19 mouse cellular contexts compared by ENCODE assay signal in the genomic region with DNA sequence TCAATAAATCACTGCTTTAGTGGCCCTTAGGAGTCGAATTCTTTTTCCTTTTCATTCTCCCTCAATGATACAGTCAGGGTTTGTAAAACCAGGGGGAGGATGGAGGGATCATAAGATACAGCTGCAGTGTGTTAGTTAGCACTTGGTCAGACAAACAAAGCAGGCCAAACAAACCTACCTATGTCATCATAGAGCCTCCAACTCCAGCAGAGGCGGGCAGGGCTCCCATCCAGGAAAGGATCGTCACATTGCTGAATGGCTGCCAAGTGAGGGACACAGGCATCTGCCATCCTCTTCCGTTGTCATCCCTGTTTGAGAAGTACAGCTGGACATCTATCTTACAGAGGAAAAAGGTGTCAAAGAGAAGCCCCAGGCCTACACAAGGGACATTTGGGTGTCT. TPM values are rescaled to one million over a fixed set of nuclear protein-coding genes. Genes with fewer than 3 reads are reported as not detected.
A peak's percentile ranks its signal among the peaks of the same experiment; 100 is the strongest.
DNase-seq lines count a peak whose midpoint lies in the region; TF ChIP-seq lines count a peak whose summit lies in the region.
"Had no signal": no experiment of that assay in that cellular context is flagged by ENCODE, and none has a peak within 500 bp of the region (broad histone marks: within the 10 kb centered on the region; RNA-seq: fewer than 3 reads in every experiment).

No protein-coding gene starts in this region.

- no peak overlapping the region for H3K4me3 ChIP-seq in left cerebral cortex, adult 2 months
- H3K4me3 ChIP-seq: embryonic facial prominence, embryonic 12.5 days; heart, adult 2 months; heart, embryonic 13.5 days; hindbrain, embryonic 12.5 days had no signal

- no peak for TF ChIP-seq CTCF in left cerebral cortex, adult 2 months (IDR thresholded peaks at IDR 0.05)

- no peak overlapping the region for H3K27ac ChIP-seq in left cerebral cortex, adult 2 months
- H3K27ac ChIP-seq: embryonic facial prominence, embryonic 12.5 days; heart, adult 2 months; heart, embryonic 13.5 days; hindbrain, embryonic 12.5 days; kidney, postnatal 0 days; macrophage had no signal

- intact Hi-C loops in left cerebral cortex, postnatal 4 days (cut with DNase I), result no loop called here
- intact Hi-C loops in left cerebral cortex, adult 2 months (cut with DNase I), result no loop called here

- DNase-seq in adrenal gland, postnatal 14 days, result peak; percentile 20
- DNase-seq in adrenal gland, postnatal 4 days (ENCODE audit: low spot score in 2 of 2), result no peak
- DNase-seq in left cerebral cortex, postnatal 4 days, result peak; percentile 39
- DNase-seq in left cerebral cortex, adult 2 months (ENCODE audit: extremely low spot score in 1 of 2, low spot score in 2 of 2), result no peak
- peak; percentile 24 for DNase-seq in adipocyte (ENCODE audit: low spot score)
- DNase-seq in lung, postnatal 25 days (ENCODE audit: low spot score), result peak; percentile 33
- DNase-seq in spleen, adult 12 weeks (ENCODE audit: low spot score), result no peak
- DNase-seq: adrenal gland, adult 2 months; cerebellum, adult 9-11 months; gastrocnemius, postnatal 25 days; heart, adult 2 months; kidney, adult 18-20 months; thymus, adult 18-20 months; thymus, postnatal 4 days had no signal

RNA-seq across cellular contexts. Expression of a gene that starts 9.2 kb away (rescaled TPM):
- total RNA-seq in adrenal gland, postnatal 14 days (2021), result 99.4 and 116 TPM in 2 replicates
- total RNA-seq in adrenal gland, postnatal 4 days (2021), result 10 to 100 TPM; 34.1 to 35.1 TPM
- total RNA-seq in left cerebral cortex, postnatal 4 days (2021), result 1 to 10 TPM; 2.6 to 2.9 TPM
- 1 to 10 TPM; 6.8 to 7.3 TPM for total RNA-seq in left cerebral cortex, adult 2 months (2021)

Comparison
In these comparisons a context has a peak if more than half of its experiments do, and no peak if none do; other contexts are left out.
1. DNase-seq: peak in adrenal gland, postnatal 14 days (single experiment), left cerebral cortex, postnatal 4 days (single experiment), adipocyte (single experiment) and lung, postnatal 25 days (single experiment); none in adrenal gland, postnatal 4 days (0 of 2), left cerebral cortex, adult 2 months (0 of 2) and spleen, adult 12 weeks (single experiment).
2. RNA of a gene that starts 9.2 kb away (total RNA-seq): 99.4 to 116 TPM in adrenal gland, postnatal 14 days and 34.1 to 35.1 TPM in adrenal gland, postnatal 4 days; 6.8 to 7.3 TPM in left cerebral cortex, adult 2 months and 2.6 to 2.9 TPM in left cerebral cortex, postnatal 4 days; every median in the first group is over 4 times any median in the second.